Mouse (Mus musculus) frontal cortex, adult 2 months (tissue): ENCODE results near the gene Zscan5b. TPM values are rescaled to one million over a fixed set of nuclear protein-coding genes. Genes with fewer than 3 reads are reported as not detected.

Source experiments
- polyA plus RNA-seq: library from polyadenylated mRNA; depleted of rRNA; stranded (reverse); fragments of >200 nt; gene quantifications from 2 replicates; pipeline ENCODE4 v1.2.3, GENCODE M21; 2012; rRNA removed

Zscan5b gene
- polyA plus RNA-seq, 1 experiment, result not detected

Other genes starting within 250 kb of the Zscan5b start
- not detected in 2 replicates for gene Vmn1r65, start 211.3 kb upstream of the Zscan5b start, polyA plus RNA-seq
- gene Nlrp4c, start 177.1 kb upstream of the Zscan5b start, polyA plus RNA-seq, result not detected in 2 replicates
- gene Zfp787, start 66.3 kb upstream of the Zscan5b start, polyA plus RNA-seq, result 33.4 and 33.9 TPM in 2 replicates
- 49.2 and 50.3 TPM in 2 replicates for gene Zfp444, start 50.1 kb upstream of the Zscan5b start, polyA plus RNA-seq
- not detected in 2 replicates for gene Galp, start 25.2 kb upstream of the Zscan5b start, polyA plus RNA-seq
- not detected in 2 replicates for gene Epp13, start 30.4 kb downstream of the Zscan5b start, polyA plus RNA-seq
- 7.3 and 7.6 TPM in 2 replicates for gene Zfp667, start 64.3 kb downstream of the Zscan5b start, polyA plus RNA-seq
- 6.8 and 8.1 TPM in 2 replicates for gene Zfp583, start 109.0 kb downstream of the Zscan5b start, polyA plus RNA-seq
- 4.0 and 5.0 TPM in 2 replicates for gene Gm3854, start 121.5 kb downstream of the Zscan5b start, polyA plus RNA-seq
- gene Zfp78, start 141.0 kb downstream of the Zscan5b start, polyA plus RNA-seq, result 2.6 and 3.3 TPM in 2 replicates
- gene Zfp28, start 161.0 kb downstream of the Zscan5b start, polyA plus RNA-seq, result 9.7 and 13.7 TPM in 2 replicates
- 7.0 and 8.9 TPM in 2 replicates for gene Smim17, start 176.4 kb downstream of the Zscan5b start, polyA plus RNA-seq
- gene Gm20715, start 188.0 kb downstream of the Zscan5b start, polyA plus RNA-seq, result 0.21 and 0.24 TPM in 2 replicates
- 3.4 TPM in 2 replicates for gene Olfr1344, start 216.4 kb downstream of the Zscan5b start, polyA plus RNA-seq
- gene Olfr1336, start 233.9 kb downstream of the Zscan5b start, polyA plus RNA-seq, result 0.02 TPM in 1 of 2 replicates, not detected in the other
- not detected in 2 replicates for gene Olfr1346, start 244.8 kb downstream of the Zscan5b start, polyA plus RNA-seq